Mouse (Mus musculus) ES-Bruce4 (cell line): ENCODE data around the gene Myh6. TPM values are rescaled to one million over a fixed set of nuclear protein-coding genes. Genes with fewer than 3 reads are reported as not detected.

Source experiments
- H3K27ac ChIP-seq: 2 replicates; pipeline ENCODE4 v1.5.1; 2012; ENCODE audit warnings: low read length, inconsistent platforms; ENCODE audit not compliant: insufficient read depth
- H3K27me3 ChIP-seq: 2 replicates; pipeline ENCODE4 v1.6.1; 2012; ENCODE audit warnings: mild to moderate bottlenecking, low read length, inconsistent platforms; ENCODE audit not compliant: control insufficient read depth, poor library complexity, insufficient read depth, severe bottlenecking
- H3K36me3 ChIP-seq: 2 replicates; pipeline ENCODE4 v1.6.1; 2012; ENCODE audit warnings: inconsistent platforms, mild to moderate bottlenecking, low read length, moderate library complexity; ENCODE audit not compliant: control insufficient read depth, poor library complexity, insufficient read depth, severe bottlenecking
- H3K4me1 ChIP-seq: one replicate; pipeline ENCODE4 v1.8.1; 2011; ENCODE audit warnings: low read length; ENCODE audit not compliant: control insufficient read depth, insufficient read depth
- H3K4me3 ChIP-seq: 2 replicates; pipeline ENCODE4 v1.5.1; 2011; ENCODE audit warnings: low read depth, mild to moderate bottlenecking, low read length
- H3K9ac ChIP-seq: 2 replicates; pipeline ENCODE4 v1.6.1; 2012; ENCODE audit warnings: low read depth, mild to moderate bottlenecking, inconsistent platforms; ENCODE audit not compliant: poor library complexity, severe bottlenecking
- H3K9me3 ChIP-seq: replicated peaks from 2 replicates; pipeline ENCODE4 v1.6.1; 2012; ENCODE audit warnings: mild to moderate bottlenecking, low read length, inconsistent platforms; ENCODE audit not compliant: control insufficient read depth, poor library complexity, insufficient read depth, severe bottlenecking
- CTCF ChIP-seq: IDR thresholded peaks from one replicate; pipeline ENCODE4 v1.8.1; 2011; ENCODE audit warnings: low read depth, low read length
- EP300 ChIP-seq: IDR thresholded peaks from 2 replicates; pipeline ENCODE4 v1.6.1; 2011; ENCODE audit warnings: low read depth, low read length; ENCODE audit not compliant: insufficient read depth
- POLR2A ChIP-seq: IDR thresholded peaks from one replicate; pipeline ENCODE4 v1.8.1; 2011; ENCODE audit warnings: low read length; ENCODE audit not compliant: insufficient read depth
- polyA plus RNA-seq: library from polyadenylated mRNA; stranded (reverse); fragments of >200 nt; gene quantifications from 2 replicates; pipeline ENCODE4 v1.2.4, GENCODE M21; 2011; ENCODE audit warnings: low read depth; ENCODE audit not compliant: missing spikeins, insufficient read depth, insufficient read length

Gene Myh6
- polyA plus RNA-seq, 1 experiment = not detected

DNA sequence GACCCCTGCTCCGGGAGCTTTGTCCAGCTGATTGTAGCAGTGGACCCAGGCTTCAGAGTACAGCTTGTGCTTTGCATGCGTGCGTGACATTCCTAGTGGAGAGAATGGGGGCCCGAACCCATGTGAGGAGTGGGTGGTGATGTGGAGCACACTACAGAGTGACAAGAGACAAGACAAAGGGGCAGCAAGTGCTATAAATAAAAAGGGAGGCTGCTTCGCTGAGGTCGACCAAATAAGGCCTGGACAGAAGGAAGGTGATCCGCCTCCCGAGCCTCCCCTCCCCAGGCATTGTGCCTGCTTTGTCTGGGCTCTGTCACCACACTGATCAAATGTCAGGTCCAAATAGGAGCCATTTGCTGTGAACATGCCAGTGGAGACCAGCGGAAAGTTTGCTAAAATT lies 30.1 kb upstream of the Myh6 start:
- Histone ChIP-seq H3K9me3 (no peaks in the 10 kb centered on the region), H3K36me3 (no peaks in the 10 kb centered on the region), H3K27ac (no peak overlapping the region), H3K27me3 (no peaks in the 10 kb centered on the region), H3K4me3 (no peak overlapping the region), H3K4me1 (peaks cover 2% of the 10 kb centered on the region), H3K9ac (no peak overlapping the region)
- no peak for TF ChIP-seq POLR2A
- TF ChIP-seq CTCF = no peak
- TF ChIP-seq EP300 = no peak

DNA sequence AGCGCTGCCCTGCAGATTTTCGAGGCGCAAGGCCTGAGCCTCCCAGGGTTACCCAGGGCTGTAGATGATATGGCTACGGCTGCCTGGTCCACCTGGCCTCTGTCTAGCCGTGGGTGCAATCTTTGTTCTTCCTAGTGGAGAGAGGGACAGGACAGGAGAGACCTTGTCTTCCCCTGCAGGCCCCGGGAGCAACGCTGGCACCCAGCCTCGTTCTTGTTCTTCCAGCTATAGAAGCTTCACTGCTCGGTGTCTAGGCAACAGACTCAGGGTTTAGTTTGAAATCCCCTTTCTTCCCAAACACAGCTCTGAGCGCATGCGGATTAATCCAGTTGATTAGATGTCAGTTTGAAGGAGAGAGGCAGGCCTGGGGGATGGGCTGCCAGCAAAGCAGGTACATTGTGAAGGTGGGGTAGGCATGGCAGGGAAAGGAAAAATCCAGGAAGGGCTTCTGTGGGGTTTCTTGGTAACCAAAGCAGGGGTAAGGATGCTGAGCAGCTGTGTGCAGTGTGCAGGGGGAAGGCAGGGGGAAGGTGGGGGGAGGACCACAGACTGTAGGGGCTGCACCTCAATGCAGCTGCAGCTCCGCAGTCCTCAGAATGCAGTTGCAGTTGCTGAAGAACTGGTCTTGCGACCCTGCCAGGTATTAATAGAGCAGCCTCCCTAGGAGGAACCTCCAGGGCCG lies 28.9 kb upstream of the Myh6 start:
- Histone ChIP-seq H3K27me3 (no peaks in the 10 kb centered on the region), H3K36me3 (no peaks in the 10 kb centered on the region), H3K9ac (no peak overlapping the region), H3K4me1 (peaks cover 2% of the 10 kb centered on the region), H3K27ac (no peak overlapping the region), H3K9me3 (no peaks in the 10 kb centered on the region), H3K4me3 (no peak overlapping the region)
- TF ChIP-seq CTCF = no peak
- no peak for TF ChIP-seq EP300
- no peak for TF ChIP-seq POLR2A

DNA sequence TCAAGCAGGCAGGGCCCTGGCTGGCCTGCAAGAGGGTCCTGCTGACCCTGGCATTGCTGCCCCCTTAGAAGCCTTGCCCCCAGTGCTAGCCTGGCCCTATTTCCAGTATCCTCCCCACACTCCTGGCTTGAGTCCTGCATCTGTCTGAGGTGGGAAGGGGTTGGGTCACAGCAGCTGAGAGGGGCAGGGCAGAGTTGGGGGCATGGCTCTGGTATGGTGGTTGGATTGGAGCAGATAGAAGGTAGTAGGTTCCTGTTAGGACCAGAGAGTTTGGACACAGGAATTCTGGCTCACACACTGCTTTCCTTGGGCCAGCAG lies 28.1 kb upstream of the Myh6 start:
- H3K4me1 ChIP-seq = peaks cover 2% of the 10 kb centered on the region

DNA sequence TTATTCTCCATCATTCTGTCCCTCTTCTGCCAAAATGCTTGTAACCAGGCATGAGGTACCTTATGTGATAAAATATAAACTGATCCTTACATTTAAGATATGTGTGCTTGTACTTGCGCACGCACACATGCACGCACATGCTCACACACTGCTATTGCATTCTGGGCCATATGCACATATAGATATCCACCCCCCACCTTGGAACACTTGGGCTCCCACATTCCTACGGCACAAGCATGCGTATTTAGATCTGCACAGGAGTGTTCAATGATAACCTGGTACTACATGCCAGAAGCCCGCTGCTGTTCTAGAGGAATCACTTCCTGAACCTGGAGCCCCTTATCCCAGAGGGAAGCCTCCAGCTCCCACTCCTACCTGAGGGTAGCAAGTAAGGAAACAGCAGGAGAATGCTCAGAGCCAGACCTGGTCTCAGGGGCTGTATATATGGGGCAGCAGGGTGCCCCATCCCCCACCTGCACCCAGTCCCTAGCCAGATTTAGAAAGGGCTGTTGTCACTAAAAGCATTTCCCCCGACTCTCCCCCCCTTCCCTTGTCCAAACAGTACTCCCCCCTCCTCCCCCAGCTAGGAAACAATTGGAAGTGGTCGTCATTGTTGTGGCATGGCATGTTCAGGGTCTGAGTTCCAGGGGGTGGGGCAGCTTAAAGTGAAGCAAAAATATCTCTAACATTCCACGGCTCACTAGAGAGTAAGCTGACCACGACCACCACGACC lies 27.6 kb upstream of the Myh6 start, which contains the start of gene Myh7:
Myh7 (minus strand) TSS at position 491 of the 733 bp plus-strand sequence.
- TF ChIP-seq POLR2A (no peak), CTCF (no peak), EP300 (no peak)
- Histone ChIP-seq H3K9ac (no peak within 1 kb of the TSS), H3K27me3 (no peaks in the 10 kb centered on the region), H3K9me3 (no peaks in the 10 kb centered on the region), H3K4me1 (peaks cover 2% of the 10 kb centered on the region), H3K36me3 (no peaks in the 10 kb centered on the region), H3K4me3 (no peak within 1 kb of the TSS), H3K27ac (no peak within 1 kb of the TSS)

More for the DNA sequence above, 28.1 kb upstream of the Myh6 start:
- no peaks in the 10 kb centered on the region for H3K9me3 ChIP-seq
- TF ChIP-seq EP300 = no peak
- no peak for TF ChIP-seq CTCF
- no peak for TF ChIP-seq POLR2A
- H3K4me3 ChIP-seq = no peak overlapping the region
- no peak overlapping the region for H3K9ac ChIP-seq
- H3K36me3 ChIP-seq = no peaks in the 10 kb centered on the region
- no peaks in the 10 kb centered on the region for H3K27me3 ChIP-seq
- no peak overlapping the region for H3K27ac ChIP-seq

DNA sequence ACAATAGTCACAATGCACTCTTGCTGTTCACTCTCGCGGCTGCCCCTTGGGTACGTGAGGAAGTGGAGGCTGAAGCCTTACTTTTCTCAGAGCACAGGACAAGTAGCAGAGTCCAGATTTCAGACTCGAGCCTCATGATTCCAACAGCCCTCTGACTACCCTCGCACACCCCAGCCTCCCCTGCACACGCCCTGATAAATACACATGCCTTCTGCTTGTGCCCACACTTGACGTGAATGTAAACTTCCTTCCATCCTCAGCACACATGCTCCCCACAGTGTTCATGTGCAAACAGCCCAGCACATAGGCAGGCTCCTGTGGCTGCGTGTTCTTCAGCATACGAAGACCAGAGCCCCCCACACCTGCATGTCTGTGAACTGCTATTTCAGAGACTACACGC lies 26.9 kb upstream of the Myh6 start:
- no peaks in the 10 kb centered on the region for H3K27me3 ChIP-seq
- no peak overlapping the region for H3K9ac ChIP-seq
- H3K27ac ChIP-seq = no peak overlapping the region
- no peak overlapping the region for H3K4me3 ChIP-seq
- no peaks in the 10 kb centered on the region for H3K36me3 ChIP-seq
- TF ChIP-seq POLR2A (no peak), CTCF (no peak), EP300 (no peak)
- H3K9me3 ChIP-seq = no peaks in the 10 kb centered on the region
- H3K4me1 ChIP-seq = peaks cover 2% of the 10 kb centered on the region

DNA sequence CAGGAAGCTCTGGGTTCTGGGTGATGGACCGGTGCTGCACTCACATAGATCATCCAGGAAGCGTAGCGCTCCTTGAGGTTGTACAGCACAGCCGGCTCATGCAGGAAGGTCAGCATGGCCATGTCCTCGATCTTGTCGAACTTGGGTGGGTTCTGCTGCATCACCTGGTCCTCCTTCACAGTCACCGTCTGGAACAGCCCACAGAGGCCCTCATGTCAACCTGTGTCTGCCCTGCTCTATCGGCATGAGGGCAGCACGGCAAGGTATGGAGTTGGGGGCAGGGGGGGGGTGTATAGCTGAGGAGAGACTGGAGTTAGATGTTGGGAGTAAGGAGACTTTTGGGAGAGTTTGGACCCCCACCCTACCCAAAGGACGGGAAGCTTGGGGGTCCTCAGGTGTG lies 25.5 kb upstream of the Myh6 start:
- Histone ChIP-seq H3K9ac (no peak overlapping the region), H3K27me3 (no peaks in the 10 kb centered on the region), H3K9me3 (no peaks in the 10 kb centered on the region), H3K4me3 (no peak overlapping the region), H3K4me1 (peaks cover 2% of the 10 kb centered on the region), H3K27ac (no peak overlapping the region), H3K36me3 (no peaks in the 10 kb centered on the region)
- TF ChIP-seq EP300 = no peak
- no peak for TF ChIP-seq CTCF
- no peak for TF ChIP-seq POLR2A
